Mouse (Mus musculus) layer of hippocampus, adult 2 months (tissue): ENCODE data around the gene Wdr45. TPM values are rescaled to one million over a fixed set of nuclear protein-coding genes. Genes with fewer than 3 reads are reported as not detected.
"Not testable (repeated sequence)": the region's sequence is repeated elsewhere in the genome, so short reads cannot be mapped to it uniquely, and the experiment has no call there.

ENCODE experiments used
- DNase-seq, 2 experiments: peaks; one replicate each; pipeline ENCODE4 v3.0.0; 2022; ENCODE audit warnings: low spot score in 2 of 2
- H3K27ac ChIP-seq: fragments of 200-600 bp; 2 replicates; pipeline ENCODE4 v1.8.1; 2022
- H3K4me3 ChIP-seq: fragments of 200-600 bp; 2 replicates; pipeline ENCODE4 v1.8.1; 2022; ENCODE audit warnings: mild to moderate bottlenecking
- CTCF ChIP-seq: fragments of 200-600 bp; conservative IDR thresholded peaks from 2 replicates; pipeline ENCODE4 v1.8.1; 2022; ENCODE audit warnings: antibody characterized with exemption, mild to moderate bottlenecking, moderate library complexity
- total RNA-seq, 2 experiments: library from RNA; stranded (reverse); gene quantifications; 2 replicates each; pipeline ENCODE4 v1.2.3; 2021

The Wdr45 gene
- total RNA-seq, 2 experiments from 2014 or later = 63.9 to 68.2 TPM

DNA sequence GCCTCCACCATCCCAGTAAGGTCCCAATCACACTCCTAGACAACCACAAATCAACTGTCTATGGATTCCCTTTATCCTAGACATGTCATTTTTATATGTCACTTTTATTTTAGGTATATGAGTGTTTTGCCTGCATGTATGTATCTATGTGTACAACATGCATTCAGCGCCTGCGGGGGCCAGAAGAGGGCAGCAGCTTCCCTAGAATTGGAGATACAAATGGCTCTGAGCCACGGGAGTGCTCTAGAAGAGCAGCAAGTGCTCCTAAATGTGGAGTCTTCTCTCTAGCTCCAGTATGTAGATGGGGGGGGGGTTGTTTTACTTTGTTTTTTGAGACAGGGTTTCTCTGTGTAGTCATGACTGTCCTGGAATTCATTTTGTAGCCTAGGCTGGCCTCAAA, 39.5 kb downstream of the Wdr45 start:
- DNase-seq, H3K4me3 ChIP-seq, H3K27ac ChIP-seq: not testable (repeated sequence)
- TF ChIP-seq CTCF = peak; percentile 62

DNA sequence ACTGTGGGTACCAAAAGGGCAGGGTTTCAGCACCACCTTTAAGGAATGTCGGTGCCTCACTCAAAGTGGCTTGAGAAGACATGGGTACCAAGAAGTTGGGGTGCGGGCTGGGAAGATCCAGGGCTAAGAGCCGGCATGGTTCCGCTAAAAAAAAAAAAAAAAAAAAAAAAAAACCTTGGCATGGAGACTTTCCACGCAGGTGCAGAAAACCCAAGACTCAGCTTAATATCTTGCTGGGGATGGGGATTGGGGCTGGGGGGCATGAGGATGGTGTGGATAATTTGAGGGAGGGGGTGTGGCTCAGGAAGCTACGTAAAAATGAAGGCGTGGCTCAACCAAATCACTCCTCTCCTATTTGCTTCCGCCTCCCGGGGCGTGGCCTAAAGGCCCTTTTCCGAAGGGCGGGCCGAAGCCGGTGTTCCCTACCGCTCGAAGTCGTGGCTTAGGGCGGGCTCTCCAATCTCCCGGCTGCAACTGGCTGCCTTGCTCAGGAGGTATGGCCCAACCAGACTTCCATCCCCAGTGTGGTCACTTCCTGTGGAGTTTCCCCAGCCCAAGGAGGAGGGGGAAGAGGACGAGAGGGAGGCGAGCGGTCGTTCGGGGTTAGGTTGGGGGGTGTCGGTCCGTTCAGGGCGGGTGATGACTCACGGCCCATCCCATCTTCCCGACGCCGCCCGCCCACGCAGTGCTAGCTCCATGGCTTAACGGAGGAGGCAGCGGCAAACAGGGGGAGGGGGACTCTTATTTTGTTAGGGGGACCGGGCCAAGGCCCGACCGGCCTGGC, 48.2 kb downstream of the Wdr45 start, which contains the start of gene Tfe3:
Gene Tfe3 (plus strand): TSS at position 424 of the 784 bp plus-strand sequence.
- peak within 1 kb of the TSS; percentile 83 for H3K27ac ChIP-seq
- peak; percentile 84 to 95 for DNase-seq
- peak within 1 kb of the TSS; percentile 73 for H3K4me3 ChIP-seq
- TF ChIP-seq CTCF = no peak

DNA sequence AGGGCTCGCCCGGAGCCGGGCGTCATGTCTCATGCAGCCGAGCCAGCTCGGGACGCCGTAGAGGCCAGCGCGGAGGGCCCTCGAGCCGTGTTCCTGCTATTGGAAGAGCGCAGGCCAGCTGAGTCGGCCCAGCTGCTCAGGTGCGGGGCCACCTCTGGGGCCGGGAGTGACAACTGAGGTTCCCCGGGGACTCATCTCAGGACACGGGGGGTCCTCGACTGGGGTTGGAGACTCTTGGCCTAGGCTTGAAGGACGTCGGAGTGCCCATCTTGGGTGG, 48.7 kb downstream of the Wdr45 start:
- peak overlapping the region; percentile 73 for H3K4me3 ChIP-seq
- no peak for TF ChIP-seq CTCF
- no peak for DNase-seq
- H3K27ac ChIP-seq = peak overlapping the region; percentile 83

DNA sequence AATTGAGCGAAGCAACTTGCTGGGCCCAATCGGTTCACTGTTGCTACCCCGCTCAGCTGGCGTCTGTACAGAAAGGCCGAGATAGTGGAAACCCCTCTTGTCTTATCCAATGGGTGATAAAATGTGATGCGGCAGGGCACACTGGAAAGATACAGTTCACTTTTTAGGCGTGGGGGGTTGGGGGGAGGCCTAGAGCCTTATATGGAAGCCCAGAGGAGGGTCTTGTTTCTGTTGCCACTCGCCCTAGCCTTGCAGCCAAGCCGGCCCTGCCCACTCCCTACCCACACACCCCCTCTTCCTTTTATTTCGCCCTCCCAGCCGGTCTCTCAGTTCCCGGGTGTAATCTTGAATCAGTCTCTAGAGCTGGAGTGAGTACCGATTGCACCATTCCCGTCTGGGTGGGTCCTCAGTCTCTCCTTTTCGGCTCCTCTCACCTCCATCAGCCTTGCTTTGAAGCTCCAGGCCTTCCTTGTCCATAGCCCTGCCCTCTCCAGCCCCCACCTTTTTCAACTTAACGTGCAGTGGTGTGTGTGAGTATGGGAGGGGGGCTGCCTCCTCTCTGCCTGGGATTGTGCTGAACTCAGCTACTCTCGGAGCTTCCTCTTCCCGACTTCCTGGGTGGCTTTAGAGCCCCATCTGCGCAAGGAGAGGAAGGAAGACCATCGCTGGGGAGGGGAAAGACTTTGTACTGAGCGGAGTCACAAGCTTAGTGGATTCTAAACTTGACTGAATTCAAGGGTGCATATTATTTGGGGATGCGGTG, 49.7 kb downstream of the Wdr45 start:
- peak overlapping the region; percentile 73 for H3K4me3 ChIP-seq
- no peak for TF ChIP-seq CTCF
- H3K27ac ChIP-seq = peak overlapping the region; percentile 83; the same call in 1 of the 2 replicates
- DNase-seq = peak in 1 of 2 experiments; percentile 27

DNA sequence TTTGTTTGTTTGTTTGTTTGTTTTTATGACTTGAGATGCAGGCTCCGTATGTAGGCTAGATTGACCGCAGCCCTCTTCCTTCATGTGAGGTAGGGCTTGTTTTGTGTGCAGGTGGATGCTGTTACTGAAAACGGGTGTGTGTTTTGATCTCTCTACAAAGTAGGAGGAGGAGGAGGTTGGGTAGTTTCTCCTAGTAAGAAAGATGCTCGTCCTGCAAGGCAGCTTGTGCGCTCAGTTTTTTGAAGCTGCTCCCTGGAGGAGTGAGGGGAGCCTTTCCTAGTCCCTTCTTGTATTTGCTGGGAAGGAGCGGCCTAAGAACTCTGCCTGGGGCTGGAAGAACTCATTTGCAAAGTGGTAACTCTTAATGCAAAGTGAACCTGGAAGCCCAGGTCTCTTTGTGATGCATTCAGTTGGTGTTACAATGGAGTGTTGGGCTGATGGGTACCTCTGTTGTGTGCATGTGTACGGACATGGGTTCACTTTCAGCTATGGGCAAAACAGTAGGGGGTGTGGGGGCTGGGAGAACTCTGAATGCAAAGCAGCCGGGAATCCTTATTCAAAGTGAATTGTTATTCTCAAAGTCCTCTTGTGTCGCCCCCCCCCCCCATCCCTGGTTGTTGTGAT, 50.6 kb downstream of the Wdr45 start:
- no peak for DNase-seq
- peak overlapping the region; percentile 73 for H3K4me3 ChIP-seq
- TF ChIP-seq CTCF = no peak
- no peak overlapping the region for H3K27ac ChIP-seq

DNA sequence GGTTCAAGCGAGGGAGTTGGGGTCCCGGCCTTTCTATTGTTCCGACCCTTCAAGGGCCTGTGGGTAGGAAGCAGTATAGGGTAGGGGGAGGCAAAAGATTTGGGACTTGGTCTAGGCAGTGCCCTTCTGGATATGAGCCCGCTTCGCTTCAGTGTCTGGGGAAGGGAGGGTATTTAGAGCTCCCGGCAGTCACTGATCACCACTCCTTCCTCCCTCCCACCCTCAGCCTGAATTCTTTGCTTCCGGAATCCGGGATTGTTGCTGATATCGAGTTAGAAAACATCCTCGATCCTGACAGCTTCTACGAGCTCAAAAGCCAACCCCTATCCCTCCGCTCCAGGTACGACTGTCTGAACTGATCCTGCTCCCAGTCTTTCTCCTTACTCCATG, 51.1 kb downstream of the Wdr45 start:
- DNase-seq = no peak
- TF ChIP-seq CTCF = no peak
- peak overlapping the region; percentile 43 for H3K4me3 ChIP-seq
- H3K27ac ChIP-seq = 0 out of 2 replicates have a peak overlapping the region, but pooled peaks have one; percentile 46

DNA sequence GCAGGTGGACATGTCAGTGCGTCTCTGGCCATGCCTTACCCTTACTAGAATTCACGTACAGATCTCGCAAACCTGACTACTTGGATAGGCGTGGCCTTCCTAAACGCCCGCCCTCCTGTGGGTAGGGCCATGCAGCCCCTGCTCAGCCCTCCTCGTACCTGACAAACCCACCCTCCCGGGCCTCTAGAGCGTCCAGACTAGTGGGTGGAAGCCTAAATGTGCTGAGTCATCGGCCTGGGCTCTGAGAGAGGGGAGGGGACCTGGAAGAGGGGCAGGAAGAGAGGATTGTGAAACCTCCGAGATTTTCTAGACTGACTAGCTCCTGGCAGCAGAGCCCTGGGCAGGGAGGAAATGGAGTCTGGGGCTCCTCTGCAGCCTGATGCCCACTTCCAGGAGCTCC, 51.6 kb downstream of the Wdr45 start:
- TF ChIP-seq CTCF = no peak
- H3K27ac ChIP-seq = 0 out of 2 replicates have a peak overlapping the region, but pooled peaks have one; percentile 46
- peak overlapping the region; percentile 43 for H3K4me3 ChIP-seq
- DNase-seq = peak in 1 of 2 experiments; percentile 22

DNA sequence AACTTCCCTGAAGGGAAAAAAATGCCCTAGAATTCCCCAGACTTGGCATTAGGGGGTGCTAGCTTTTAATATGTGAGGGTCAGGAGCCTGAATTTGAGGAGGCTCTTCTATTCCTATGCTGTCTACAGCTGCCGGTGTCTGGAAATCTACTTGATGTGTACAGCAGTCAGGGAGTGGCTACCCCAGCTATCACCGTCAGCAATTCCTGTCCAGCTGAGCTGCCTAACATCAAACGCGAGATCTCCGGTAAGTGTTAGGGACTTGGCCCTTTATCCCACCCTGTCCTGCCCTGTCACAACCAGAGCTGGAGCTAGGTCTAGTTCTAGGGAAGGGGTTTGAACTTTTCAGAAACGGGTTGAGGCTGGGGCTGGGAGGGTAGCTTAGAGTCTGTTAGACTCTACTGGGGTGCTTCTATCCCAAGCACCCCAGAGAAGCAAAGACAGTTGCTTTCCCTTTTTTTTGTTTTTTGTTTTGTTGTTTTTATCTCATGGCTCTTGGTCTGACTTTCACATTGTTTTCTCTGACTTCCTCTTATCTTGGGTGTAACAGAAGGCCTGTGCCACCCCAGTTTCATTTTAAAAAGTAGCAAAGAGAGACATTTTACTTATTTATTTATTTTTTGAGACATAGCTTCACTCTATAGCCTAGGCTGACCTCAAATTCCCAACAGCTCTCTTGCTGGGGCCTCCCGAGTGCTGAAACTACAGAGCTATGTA, 55.3 kb downstream of the Wdr45 start:
- no peak for DNase-seq
- H3K4me3 ChIP-seq = no peak overlapping the region
- no peak for TF ChIP-seq CTCF

DNA sequence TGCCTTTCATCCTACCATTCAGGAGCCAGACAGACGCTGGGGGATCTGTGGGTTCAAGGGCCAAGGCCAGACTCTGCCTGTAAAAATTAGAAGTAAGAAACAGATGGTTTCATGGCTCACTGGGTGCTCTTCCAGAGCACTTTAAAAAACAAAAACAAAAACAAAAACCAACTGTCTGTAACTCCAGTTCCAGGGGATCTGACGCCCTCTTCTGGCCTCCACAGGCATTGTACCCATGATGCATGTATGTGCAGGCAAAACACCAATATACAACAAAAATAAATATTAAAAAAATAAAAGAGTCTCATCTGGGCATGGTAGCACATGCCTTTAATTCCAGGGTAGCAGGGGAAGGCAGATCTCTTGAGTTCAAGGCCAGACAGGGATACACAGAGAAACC, 58.6 kb downstream of the Wdr45 start:
- no peak overlapping the region for H3K27ac ChIP-seq
- TF ChIP-seq CTCF = peak; percentile 72
- no peak for DNase-seq
- no peak overlapping the region for H3K4me3 ChIP-seq

More for the DNA sequence above, 55.3 kb downstream of the Wdr45 start:
- H3K27ac ChIP-seq = no peak overlapping the region

DNA sequence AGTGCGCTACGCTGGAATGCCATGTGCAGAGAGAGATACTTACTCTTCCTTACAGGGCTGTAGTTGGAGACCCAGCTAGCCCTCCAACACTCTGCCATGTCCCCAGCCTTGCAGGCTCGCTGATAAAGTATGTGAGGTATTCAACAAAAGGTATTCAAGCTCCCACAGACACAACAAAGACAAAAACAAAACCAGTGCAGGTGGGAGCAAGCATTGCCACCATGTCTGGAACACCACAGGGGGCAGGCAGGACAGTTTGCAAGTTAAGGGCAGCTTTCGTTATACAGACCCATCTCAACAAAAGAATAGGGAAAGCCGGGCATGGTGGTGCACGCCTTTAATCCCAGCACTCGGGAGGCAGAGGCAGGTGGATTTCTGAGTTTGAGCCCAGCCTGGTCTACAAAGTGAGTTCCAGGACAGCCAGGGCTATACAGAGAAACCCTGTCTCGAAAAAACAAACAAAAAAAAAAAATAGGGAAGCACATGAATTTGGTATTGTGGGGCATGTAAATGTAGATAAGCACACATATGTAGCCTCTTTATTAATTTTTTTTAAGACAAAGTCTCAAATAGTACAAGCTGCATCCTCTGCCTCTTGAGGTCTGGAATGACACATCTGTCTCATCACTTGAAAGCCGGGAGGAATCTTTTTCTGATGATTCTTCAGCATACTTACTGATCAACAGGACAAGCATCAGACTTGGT, 61.5 kb downstream of the Wdr45 start:
- no peak overlapping the region for H3K4me3 ChIP-seq
- DNase-seq = no peak
- no peak for TF ChIP-seq CTCF
- H3K27ac ChIP-seq = no peak overlapping the region

DNA sequence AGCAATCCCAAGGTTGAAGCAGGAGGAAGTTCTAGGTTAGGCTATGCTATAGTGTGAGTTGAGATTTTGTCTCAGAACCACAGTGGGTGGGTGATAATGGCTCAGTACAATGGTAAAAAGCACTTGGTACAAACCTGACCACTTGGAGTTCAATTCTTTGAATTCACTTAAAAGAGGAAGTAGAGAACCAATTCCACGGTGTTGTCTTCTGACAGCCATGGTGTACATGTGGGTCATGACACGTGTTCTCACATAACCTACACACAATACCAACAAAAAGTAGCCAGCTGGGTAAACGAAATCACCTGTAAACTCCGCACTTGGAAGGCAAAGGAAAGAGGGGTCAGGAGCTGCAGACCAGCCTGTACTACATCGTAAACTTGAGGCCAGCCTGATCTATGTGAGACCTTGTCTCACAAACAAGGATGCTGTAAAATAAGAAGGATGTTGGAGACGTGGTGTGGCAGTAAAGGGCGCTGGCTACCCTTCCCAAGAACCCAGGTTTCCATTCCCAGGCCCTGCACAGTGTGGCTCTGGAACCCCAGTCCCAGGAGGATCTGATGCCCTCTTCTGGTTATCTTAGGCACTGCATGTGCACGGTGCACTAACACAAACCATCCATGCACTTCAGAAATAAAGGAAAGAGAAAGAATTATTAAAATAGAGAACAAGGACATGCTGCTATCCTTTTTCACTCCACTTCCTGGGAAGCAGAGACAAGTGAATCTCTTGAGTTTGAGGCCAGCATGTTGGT, 62.4 kb downstream of the Wdr45 start:
- peak; percentile 35 to 62 for DNase-seq
- peak; percentile 87 for TF ChIP-seq CTCF
- H3K27ac ChIP-seq = no peak overlapping the region
- no peak overlapping the region for H3K4me3 ChIP-seq

Other genes with a start within 250 kb of the Wdr45 start
- gene Foxp3, start 140.7 kb upstream of the Wdr45 start, total RNA-seq = under 1 TPM in 1 of 2 experiments, not detected in 1; 0.10 TPM
- 10 to 100 TPM; 16.4 to 16.7 TPM for gene Ppp1r3f, start 140.1 kb upstream of the Wdr45 start, total RNA-seq
- gene Ccdc22, start 108.8 kb upstream of the Wdr45 start, total RNA-seq = 10 to 100 TPM; 25.3 to 25.5 TPM
- under 1 TPM in 1 of 2 experiments, not detected in 1; 0.08 TPM for gene Cacna1f, start 107.2 kb upstream of the Wdr45 start, total RNA-seq
- gene Syp, start 75.9 kb upstream of the Wdr45 start, total RNA-seq = 1,000 to 10,000 TPM; 1,738 to 1,877 TPM
- 1 to 10 TPM; 1.0 to 1.1 TPM for gene Prickle3, start 57.1 kb upstream of the Wdr45 start, total RNA-seq
- 1 to 10 TPM; 4.9 to 5.4 TPM for gene Plp2, start 42.9 kb upstream of the Wdr45 start, total RNA-seq
- gene Magix, start 33.1 kb upstream of the Wdr45 start, total RNA-seq = under 1 TPM; 0.31 to 0.52 TPM
- gene Gpkow, start 17.2 kb upstream of the Wdr45 start, total RNA-seq = 10 to 100 TPM; 32.6 to 40.6 TPM
- not detected for gene Gm45208, start 7.9 kb downstream of the Wdr45 start, total RNA-seq
- gene Praf2, start 14.1 kb downstream of the Wdr45 start, total RNA-seq = 100 to 1,000 TPM in 1 of 2 experiments, 10 to 100 TPM in 1; 91.6 to 102 TPM
- gene Ccdc120, start 36.6 kb downstream of the Wdr45 start, total RNA-seq = 10 to 100 TPM; 14.7 to 20.6 TPM
- gene Tfe3, start 48.2 kb downstream of the Wdr45 start, total RNA-seq = 10 to 100 TPM; 29.0 to 35.1 TPM
- gene Gripap1, start 75.4 kb downstream of the Wdr45 start, total RNA-seq = 100 to 1,000 TPM; 105 to 108 TPM
- 1 to 10 TPM; 9.5 to 9.7 TPM for gene Kcnd1, start 108.0 kb downstream of the Wdr45 start, total RNA-seq
- gene Otud5, start 127.0 kb downstream of the Wdr45 start, total RNA-seq = 10 to 100 TPM; 82.6 to 83.8 TPM
- 10 to 100 TPM; 53.0 to 54.6 TPM for gene Pim2, start 163.9 kb downstream of the Wdr45 start, total RNA-seq
- gene Slc35a2, start 169.7 kb downstream of the Wdr45 start, total RNA-seq = 10 to 100 TPM; 36.0 to 40.5 TPM
- gene Pqbp1, start 184.9 kb downstream of the Wdr45 start, total RNA-seq = 10 to 100 TPM; 83.6 to 92.9 TPM
- 10 to 100 TPM; 21.4 to 26.3 TPM for gene Timm17b, start 185.0 kb downstream of the Wdr45 start, total RNA-seq
- not detected for gene Gm10491, start 193.5 kb downstream of the Wdr45 start, total RNA-seq
- gene Gm10490, start 195.2 kb downstream of the Wdr45 start, total RNA-seq = not detected
- gene Pcsk1n, start 205.5 kb downstream of the Wdr45 start, total RNA-seq = 100 to 1,000 TPM; 376 to 404 TPM
- not detected for gene Eras, start 214.3 kb downstream of the Wdr45 start, total RNA-seq
- gene Hdac6, start 233.6 kb downstream of the Wdr45 start, total RNA-seq = 10 to 100 TPM; 49.2 to 51.4 TPM